Mouse (Mus musculus) CH12.LX (cell line): ENCODE measurements around the gene Carnmt1.

Experiments used
- CTCF ChIP-seq, 2 experiments: IDR thresholded peaks in 1 of 2; conservative IDR thresholded peaks in 1 of 2; 2 replicates each; pipeline ENCODE4 v1.5.1; 2011 to 2012; ENCODE audit warnings: low read depth in 2 of 2, low read length in 2 of 2, improper control_type of control experiment in 1 of 2, inconsistent platforms in 1 of 2, mild to moderate bottlenecking in 1 of 2, moderate library complexity in 1 of 2
- KAT2A ChIP-seq: IDR thresholded peaks from 2 replicates; pipeline ENCODE4 v1.6.1; 2012; ENCODE audit warnings: low read length, improper control_type of control experiment, inconsistent platforms; ENCODE audit not compliant: insufficient replicate concordance
- MAX ChIP-seq: IDR thresholded peaks from 2 replicates; pipeline ENCODE4 v1.6.1; 2011; ENCODE audit warnings: low read length, improper control_type of control experiment
- POLR2A ChIP-seq: IDR thresholded peaks from 2 replicates; pipeline ENCODE4 v1.6.1; 2011; ENCODE audit warnings: low read depth, mild to moderate bottlenecking, improper control_type of control experiment, low read length

DNA sequence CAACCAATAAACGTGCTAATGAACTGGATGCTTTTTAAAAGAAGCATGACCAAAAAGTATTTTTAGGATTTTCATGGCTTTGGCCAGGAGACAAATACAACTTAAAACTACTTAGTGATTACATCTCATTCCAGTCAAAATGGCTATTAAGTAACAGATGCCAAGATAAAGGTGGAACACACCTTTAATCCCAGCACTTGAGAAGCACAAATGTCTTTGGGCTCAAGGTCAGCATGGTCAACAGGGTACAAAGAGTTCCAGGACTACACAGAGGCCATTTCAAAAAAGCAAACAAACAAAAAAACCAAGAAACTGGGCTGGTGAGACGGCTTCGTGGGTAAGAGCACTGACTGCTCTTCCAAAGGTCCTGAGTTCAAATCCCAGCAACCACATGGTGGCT is 49.8 kb downstream of the Carnmt1 start:
- TF ChIP-seq POLR2A (no peak), CTCF (conservative IDR thresholded peaks at IDR 0.05 in 1 of 2, IDR thresholded peaks at IDR 0.05 in 1 of 2; ENCODE audit: low read depth in 2 of 2, low read length in 2 of 2) (no peak), KAT2A (no peak), MAX (no peak)
